Mouse (Mus musculus) testis, adult 2 months (tissue): ENCODE measurements around the gene Herc2.

Experiments
- CTCF ChIP-seq: fragments of 200-500 bp; IDR thresholded peaks from 2 replicates; pipeline ENCODE4 v1.5.1; 2012; ENCODE audit warnings: low read depth, mild to moderate bottlenecking, inconsistent platforms, low read length, moderate library complexity; ENCODE audit not compliant: control insufficient read depth, insufficient read depth, insufficient replicate concordance
- POLR2A ChIP-seq: fragments of 200-500 bp; IDR thresholded peaks from 2 replicates; pipeline ENCODE4 v1.6.1; 2012; ENCODE audit warnings: low read depth, mild to moderate bottlenecking, inconsistent platforms, low read length, moderate library complexity; ENCODE audit not compliant: control insufficient read depth

DNA sequence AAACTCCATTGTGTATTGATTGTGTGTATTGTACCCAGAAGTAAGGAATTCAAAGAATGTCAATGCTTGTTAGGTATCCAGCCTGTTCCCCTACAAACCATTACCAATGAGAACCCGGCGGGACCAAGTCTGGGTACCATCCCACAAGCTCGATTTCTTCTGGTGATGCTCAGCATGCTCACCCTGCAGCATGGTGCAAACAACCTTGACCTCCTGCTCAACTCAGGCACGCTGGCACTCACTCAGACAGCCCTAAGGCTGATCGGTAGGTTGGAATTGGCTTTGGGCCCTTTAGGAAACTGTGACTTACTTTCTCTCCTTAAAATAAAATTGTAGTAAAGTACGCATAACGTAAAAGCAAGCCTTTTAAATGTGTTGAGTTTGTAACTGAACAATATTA, 88.7 kb downstream of the Herc2 start:
- no peak for TF ChIP-seq CTCF
- no peak for TF ChIP-seq POLR2A
